Mouse (Mus musculus) CD4-positive helper T cell, adult 2 months (primary cell): Measurements from ENCODE around the gene Stx8.

ENCODE experiments used
- DNase-seq: peaks from one replicate; pipeline ENCODE4 v3.0.0-alpha.2; 2012; ENCODE audit warnings: low read depth, missing footprints, low spot score

Stx8 gene

DNA sequence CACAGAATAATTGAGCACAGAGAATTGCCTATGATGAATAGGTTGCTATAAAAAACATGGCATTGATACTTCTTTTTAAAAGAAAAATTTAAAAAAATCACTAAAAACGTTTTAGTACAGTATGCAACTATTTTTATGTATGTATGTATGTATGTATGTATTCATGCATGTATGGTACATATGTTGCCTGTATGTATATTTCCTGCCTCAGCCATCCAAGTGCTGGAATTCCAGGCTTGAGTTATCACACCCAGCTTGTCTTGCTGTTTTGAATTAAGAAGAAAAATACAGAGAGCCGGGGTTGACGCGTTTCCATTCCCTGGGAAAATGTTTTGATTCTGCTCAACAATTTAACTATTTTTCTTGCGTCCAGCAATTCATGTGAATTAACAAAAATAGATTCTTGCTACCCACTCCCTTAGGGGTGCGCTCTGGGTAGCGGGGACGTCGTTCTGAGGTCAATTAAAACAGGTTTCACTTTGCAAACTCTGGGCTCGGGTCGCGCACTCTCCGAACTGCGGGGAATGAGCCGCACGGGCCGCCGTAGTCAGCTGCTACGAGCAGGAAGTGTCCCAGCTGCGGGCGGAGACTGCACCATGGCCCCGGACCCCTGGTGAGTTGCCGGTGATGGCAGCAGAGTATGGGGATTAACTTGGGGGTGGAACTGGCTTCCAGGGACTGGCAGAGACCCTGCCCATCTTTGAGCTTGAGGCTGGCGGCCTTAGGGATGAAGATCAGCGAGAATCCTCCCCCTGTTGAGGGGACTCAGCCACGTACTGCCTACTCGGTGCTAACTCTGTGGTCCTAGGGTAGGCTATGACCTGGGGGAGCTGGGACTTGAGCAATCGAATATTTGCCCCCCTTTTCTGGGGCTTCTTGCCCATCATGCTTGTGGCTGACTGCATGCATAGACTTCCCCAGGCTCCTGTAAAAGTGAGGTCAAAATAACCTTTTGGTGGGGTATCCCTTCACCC is at the start of gene Stx8:
Stx8 (plus strand) TSS at position 289 of the 974 bp plus-strand sequence.
- peak; percentile 92 for DNase-seq

DNA sequence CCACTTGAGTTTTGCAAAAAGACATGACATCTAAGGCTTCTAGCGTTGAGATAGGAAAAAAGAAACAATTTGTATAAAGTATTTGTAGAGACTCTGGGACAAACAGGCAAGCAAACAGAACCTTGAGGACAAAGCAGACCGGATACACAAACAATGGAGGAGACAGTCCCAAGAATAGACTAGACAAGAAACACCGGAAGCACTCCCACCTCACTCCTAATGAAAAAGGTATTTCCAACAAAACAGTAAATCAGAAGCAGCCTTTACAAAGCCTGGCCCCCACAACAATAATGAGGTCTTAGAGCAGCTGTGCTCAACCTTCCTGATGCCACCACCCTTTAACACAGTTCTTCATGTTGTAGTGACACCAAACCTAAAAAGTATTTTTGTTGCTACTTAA is 48.9 kb upstream of the Stx8 start:
- no peak for DNase-seq

DNA sequence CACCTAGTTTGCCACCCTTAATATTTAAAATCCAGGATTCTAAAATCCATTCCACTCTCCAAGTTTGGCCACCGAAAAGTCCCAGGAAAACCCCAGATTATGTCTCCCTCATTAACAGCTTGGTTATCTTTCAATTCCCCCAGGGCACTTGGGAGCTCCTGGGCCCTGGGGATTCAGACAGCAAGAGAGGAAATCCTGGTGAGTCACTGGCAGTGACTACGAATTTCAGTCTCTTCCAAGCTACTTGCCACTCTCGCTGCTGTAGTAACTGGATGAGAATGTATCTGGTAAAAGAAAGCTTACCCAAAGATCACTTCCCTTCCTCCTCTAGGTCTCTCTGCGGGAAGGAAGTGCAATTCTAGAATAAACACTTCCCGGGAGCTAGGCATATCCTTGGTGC is 46.4 kb upstream of the Stx8 start:
- DNase-seq, result no peak

DNA sequence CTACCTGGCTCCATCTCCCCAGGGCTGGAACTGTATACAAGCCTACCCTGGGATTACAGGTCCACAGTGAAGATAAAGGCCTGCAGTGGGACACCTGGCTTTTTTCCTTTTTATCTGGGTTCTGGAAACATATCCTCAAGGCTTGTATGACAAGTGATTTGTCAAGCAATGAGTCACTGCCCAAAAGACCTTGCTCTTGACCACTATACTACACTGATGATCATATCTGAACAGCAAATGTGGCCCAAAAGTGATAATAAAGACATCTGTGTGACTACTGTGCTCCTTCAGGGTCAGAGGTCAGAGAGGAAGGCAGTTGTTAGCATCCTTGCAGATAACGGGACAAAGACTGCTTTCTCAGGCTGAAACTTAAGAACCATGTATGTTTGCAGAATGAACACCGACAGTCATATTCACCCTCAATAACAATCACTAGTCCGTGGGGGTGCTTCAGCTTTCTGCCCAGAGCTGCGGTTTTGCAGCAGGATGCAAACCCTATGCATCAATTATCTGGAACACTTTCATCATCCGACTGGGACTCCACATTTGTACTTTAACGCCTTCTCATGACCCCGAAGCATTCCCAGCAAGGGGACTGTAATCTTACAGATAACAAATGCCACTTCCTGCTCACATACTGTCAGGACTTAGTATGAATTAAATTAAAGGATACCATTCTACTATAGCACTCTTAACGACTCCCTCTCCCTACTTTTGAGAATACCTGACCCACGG is 45.6 kb upstream of the Stx8 start:
- DNase-seq, result no peak

DNA sequence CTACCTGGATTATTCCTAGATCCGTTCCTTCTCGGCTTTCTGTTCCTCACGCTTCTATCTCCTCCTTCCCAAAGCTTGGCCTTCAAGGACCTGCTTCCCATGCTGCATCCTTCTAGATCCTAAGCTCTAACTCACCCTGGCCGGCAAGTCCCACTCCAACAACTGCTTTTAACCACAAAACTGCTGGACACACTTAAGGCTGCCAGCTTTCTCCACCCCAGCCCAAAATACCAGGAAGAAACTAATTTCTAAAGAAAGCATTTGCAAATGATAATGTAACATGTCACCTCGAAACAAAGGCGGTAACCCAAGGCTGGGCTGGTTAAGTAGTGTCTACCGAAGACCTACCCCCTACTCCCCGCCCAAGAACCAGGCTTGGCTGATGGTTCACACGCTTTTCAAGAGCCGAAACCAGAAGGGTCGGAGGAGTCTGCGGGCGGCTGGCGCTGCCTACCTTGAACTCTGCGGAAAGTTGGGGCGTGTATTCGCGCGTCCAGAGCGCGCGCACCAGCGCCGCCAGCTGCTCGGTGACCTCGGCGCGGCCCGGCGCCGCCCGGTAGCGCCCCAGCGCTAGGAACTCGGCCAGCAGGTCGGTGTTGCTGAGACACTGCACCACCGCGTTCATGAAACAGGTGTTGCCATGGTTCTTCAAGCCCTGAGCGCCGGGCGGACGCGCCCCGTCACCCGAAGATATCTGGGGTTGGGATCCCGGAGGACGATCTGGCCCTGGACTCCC is 44.7 kb upstream of the Stx8 start:
- peak; percentile 3 for DNase-seq

DNA sequence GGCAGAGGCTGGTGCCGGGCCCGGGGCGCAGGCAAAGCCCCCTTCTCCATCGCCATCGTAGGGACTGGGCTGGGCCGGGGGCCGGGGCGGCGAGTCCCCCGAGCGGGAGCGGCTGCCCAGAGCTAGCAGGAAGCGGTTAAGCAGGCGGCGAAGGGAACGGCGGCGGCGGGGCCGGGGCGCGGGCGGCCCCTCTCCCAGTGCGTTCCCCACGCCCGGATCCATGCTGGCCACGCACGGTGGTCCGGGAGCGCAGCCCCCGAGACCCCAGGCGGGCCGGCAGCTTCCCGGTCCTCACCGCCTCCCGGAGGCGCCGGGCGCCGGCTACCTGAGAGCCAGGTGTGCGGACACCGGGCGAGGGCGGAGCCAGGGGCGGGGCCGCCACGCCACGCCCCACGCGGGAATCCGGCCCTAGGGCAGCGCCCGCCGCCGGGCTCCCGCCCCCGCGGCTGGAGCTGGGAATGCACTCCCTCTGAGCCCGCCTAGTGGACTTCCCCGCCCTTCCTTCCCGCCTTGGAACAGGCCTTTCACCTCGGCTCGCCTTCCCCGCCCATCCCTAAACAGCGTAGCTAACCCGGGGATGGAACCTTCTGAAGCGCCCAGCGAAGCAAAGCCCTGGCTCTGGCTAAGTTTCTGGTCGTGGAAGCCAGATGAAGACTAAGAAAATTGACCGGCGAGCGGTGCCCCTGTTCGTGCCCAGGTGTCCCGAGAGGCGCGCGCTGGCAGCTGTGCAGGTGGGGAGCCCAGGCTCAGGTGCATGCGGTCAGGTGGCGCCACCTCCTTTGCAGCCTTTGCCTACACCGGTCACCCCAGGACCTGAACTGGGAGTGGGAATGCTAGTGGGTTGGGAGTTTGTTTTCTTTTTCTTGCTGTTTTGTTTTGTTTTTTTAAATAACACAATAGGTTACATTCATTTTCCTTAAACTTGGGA is 43.9 kb upstream of the Stx8 start, which contains the start of gene Usp43:
Usp43 (minus strand) TSS at position 327 of the 928 bp plus-strand sequence.
- DNase-seq, result peak; percentile 3

DNA sequence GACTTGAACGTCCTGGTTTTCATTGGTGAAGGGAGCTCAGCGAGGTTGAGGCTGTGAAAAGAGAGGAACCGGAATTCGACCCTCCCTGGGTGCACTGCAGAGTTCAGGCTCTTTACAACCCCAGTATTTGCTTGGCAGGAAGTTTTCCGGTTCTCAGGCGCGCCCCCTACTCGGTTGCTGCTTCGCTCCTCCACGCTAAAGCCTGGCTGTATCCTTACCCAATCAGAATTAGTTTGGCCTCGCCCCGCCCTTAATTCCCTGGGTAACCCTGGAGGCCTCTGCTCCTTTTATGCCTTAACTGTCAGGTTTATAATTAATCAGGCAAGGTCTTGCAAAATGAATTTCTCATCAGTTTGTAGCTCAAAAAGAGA is 43.3 kb upstream of the Stx8 start:
- DNase-seq, result peak; percentile 21

DNA sequence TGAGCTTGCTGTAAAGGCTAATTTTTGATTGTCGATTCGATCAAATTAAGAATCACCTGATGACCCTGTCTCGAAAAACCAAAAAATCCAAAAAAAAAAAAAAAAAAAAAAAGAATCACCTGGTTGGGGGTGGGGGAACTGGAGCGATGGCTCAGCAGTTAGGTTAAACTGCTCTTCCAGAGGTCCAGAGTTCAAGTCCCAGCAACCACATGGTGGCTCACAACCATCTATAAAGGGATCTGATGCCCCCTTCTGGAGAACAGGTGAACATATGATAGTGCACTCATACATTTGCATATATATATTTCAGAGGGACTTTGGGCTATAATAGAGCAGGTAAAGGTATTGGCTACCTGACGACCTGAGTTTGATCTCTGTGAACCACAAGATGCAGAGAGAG is 42.3 kb upstream of the Stx8 start:
- no peak for DNase-seq

DNA sequence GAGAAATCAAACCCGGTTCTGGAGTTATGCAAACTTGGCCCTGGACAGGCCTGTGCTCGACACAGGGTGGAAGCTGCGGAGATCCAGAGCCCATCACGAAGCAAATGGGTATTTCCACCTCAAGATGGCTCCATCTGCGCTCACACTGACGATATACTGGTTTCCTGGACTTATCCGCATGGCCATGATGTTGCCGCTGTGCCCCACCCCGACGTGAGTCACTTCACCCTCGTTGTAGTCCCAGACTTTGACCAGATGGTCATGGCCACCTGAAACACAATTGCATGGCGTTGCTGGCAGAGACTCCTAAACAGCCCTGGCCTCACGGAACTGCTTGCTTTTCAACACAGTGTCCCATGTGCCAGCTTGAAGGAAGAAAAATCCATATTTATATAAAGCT is 41.0 kb upstream of the Stx8 start:
- no peak for DNase-seq

DNA sequence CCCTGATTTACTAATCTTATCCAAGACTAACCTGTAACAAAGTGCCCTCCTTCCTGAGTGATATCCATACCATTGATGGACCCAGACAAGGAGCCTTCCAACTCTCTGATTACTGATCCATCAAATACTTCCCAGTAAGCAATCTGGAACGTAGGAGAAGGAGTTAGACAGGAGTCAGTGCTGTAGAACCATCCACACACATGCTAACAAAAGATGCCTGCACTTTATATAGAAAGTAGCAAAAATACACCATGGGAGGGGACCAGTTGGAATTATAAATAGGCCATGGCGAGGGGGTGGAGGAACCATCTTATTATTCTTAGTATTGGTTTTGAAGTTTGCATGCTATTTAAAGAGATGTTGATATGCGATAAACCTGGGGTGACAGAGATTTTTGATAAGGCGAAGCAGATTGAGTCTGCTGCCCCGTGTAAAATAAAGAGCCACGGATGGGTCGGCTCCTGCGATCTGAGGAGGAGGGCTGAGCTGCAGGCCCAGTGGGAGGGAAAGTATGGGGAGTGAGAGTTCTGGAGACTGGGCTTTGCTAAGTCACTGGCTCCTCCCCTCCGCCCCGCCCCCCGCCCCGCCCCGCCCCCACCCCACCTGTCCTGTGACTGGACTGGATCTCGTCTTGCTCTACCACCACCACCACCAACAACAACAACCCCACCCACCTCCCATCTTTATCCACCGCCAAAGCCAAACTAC is 39.5 kb upstream of the Stx8 start:
- no peak for DNase-seq

DNA sequence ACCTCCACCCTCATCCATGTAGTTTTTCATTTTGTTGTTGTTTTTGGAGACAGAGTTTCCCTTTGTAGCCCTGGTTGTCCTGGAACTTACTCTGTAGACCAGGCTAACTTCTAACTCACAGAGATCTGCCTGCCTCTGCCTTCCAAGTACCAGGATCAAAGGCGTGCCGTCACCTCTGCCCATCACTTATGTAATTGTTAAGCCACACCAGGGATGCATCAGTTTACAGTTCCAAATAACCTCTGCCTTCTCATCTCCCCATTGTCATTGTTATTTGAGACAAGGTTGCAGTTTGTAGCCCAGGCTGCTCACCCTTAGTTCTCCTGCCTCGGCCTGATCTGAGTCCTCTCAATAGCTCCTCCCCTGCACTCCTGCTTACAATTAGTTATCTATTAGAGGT is 33.8 kb upstream of the Stx8 start:
- DNase-seq, result no peak

DNA sequence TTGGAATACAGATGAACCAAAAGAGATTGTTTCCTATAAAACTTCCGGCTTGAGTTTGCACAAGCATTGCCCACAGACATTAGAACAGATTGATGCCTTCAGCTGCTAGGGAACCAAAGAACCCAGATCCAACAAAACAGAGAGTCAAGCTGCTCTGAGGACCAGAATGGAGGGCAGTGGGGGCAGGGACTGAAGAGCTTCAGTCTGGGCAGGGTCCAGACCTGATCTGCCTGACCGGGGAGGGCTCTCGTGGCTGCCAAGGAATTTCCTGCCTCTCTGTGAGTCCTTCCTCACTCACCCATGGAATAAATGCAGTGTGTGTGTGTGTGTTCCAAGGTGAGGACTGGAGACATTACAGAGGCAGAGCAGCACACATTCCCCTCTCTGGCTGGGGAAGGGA is 17.8 kb upstream of the Stx8 start:
- no peak for DNase-seq

DNA sequence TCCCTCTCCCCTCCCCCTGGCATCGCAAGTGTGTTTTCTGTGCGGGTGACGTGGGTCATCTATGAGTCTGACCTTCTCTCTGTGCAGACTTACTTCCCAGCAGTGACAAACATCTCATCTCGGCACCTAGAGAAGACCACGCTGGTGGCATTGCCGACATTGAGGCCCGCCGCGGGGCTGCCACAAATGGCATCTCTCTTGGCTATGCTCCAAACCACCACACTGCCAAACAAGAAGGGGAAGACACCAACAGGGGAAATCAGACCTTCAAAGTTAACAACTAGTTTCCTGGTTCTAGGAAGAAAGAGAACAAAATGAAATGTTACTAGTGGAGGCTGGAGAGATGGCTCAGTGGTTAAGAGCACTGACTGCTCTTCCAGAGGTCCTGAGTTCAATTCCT is 16.5 kb upstream of the Stx8 start:
- peak; percentile 34 for DNase-seq

DNA sequence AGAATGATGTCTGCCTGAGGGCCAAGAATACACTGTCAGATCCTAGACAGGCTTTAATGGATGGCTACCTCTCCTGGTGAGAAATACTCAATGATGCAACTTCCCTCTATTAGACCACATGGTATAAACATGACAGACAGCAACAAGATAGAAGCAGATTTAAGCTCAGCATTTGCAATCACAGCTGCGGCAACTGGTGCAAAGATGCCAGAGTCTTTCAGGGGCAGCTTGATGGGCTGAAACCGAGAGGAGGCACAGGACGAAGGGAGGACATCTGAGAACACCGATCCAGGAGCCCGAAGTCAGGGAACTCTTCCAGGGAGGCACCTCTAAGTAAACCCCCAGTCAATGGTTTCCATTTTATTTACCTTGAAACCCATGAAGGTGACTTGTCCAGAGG is 12.4 kb upstream of the Stx8 start:
- no peak for DNase-seq

DNA sequence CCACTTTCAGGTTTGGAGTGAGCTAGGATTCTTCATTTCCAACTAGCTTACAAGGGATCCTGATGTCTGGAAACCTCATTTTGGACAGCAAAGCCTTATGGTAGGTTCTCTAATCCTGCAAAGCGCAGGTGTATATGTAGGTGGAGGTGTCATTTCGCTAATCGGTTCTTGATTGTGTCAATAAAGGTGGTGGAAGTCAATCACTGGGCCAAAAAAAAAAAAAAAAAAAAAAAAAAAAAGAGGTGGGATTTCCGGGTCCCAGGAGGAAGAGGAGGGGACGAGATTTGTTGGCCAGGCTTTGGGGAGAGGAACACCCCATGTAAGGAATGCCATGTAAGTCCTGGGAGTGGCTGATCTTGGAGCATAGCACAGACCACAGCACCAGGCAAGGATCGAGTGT is 11.6 kb upstream of the Stx8 start:
- no peak for DNase-seq

DNA sequence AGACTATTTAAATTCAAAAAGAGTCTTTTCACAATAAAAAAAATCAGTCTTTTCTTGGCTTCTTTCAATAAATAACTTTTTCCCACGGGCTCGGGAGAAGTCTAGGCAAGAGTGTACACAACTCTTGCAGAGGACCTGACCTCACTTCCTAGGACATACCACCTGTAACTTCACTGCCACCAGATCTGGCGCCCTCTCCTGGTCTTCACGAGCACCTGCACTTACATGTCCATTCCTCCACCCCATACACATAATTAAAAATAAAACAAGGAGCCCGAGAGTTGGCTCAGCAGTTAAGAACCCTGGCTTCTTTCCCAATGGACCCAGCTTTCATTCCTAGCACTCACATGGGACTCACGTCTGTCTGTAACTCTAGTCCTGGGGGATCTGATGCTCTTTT is 1.9 kb upstream of the Stx8 start:
- DNase-seq, result peak; percentile 38

DNA sequence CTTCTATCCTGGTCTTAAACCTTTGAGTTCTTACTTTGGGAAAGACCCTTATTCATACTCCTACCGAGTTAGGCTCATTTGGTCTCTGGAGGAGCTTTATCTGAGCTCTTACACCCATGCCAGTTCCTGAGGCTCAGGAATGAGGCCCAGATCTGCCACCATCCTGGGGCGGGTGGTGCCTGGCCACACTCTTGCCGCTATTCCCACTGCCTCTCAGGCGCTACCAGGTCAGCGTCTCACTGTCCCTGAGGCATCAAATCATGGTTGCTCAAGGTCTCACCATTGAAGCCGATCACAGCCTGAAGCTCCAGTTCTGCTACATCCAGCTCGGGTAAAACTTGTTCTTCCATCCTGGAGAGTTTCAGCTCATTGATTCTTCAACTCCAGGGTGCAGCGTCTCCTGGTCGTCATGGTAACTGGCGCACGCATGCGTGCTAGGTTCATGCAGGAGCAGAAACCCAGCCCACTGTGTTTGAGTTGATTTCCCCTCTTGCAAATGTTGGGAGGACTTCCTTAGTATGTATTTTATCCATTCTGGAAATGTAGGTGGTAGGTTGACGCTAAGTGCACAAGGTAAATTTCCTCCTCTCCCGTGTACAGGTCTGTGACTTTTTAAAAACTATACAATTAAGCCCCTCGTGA is 630 bp upstream of the Stx8 start, which contains the start of gene Cfap52:
Cfap52 (minus strand) TSS at position 410 of the 642 bp plus-strand sequence.
- DNase-seq, result peak; percentile 84

DNA sequence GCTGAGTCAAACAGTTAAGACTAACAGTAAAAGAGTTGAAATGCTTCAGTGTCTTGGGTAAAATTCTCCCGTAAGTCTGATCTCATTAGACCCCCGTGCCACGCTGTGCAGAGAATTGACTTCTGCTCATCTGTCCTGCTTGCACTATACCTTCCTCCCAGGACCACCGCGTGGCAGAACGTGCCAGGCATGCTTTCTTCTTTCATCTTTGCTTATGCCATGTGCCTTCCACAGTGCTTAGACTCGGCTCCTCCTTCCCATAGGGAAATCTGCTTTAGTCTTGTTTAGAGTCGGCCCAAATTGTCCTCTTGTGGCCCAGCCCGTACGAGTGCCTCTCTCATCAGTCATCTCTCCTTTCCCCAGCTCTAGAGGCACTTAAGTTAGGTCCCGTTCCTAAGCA is 1.8 kb downstream of the Stx8 start:
- no peak for DNase-seq

DNA sequence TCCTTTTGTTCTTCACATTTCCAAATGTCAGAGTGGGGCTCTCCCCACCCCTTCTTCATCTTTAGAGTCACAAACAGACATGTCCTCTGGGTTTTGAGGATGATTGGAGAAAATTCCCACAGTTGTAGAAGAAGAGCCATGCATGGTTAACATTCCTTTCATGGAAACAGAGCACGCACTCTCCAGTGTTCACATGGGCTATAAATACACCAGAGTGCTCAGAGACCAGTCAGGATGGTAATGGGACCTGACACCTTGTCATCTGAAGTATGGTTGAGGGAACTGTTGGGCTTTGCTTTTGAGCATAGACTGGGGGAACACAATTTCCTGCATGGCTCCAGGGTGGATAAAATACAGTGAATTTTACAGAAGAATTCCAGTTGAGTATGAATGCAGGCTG is 6.6 kb downstream of the Stx8 start:
- no peak for DNase-seq

DNA sequence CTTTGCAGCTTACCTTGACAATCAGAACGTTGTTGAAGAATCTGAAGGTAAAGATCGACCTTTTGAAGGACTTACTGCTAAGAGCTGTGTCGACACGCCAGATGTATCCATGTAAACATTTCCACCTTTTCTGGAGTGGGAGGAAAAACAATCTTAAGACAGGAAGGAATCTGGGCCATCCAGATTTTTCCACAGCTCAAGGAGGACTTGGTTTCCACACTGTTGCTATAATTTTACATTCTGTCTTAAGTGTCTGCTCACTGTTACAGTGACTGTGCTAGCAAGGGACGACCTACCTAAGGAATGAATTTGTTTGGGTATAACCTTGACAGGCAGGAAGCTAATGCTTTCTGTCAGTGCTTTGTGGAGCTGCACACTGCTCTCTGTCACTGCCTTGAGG is 7.2 kb downstream of the Stx8 start:
- no peak for DNase-seq
